In the genomic region with DNA sequence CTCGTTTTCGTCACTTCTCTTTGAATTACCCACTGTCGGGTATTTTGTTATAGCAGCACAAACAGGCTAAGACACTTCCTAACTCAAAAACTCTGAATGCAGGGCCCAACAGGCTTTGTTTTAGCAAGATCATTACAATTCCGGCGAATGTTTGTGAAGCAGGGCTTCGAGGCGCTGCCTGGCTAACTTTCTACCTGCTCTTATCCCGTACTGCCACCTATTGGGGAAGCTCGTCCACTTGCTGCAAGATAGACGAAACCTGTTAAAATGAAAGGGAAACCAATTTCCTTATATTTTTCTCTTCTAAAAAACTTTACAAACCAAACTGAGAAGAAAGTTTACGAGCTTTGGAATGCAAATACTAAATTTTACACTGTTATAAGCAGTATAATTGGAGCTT, we compare ENCODE assay signal across 8 mouse cellular contexts.
DNase-seq lines count a peak whose midpoint lies in the region; TF ChIP-seq lines count a peak whose summit lies in the region.

No protein-coding gene starts in this region.

- no peaks in the 10 kb centered on the region for H3K4me1 ChIP-seq in embryonic fibroblast, embryonic 13.5 days (ENCODE audit: control insufficient read depth, insufficient read depth, low read length)
- H3K4me1 ChIP-seq in lung, adult 2 months (ENCODE audit: control insufficient read depth, insufficient read depth, low read length) = no peaks in the 10 kb centered on the region

- peak; percentile 10 for DNase-seq in ovary, adult 18-20 months (ENCODE audit: low spot score)
- DNase-seq in ovary, postnatal 10 days (ENCODE audit: low spot score) = no peak
- DNase-seq in adrenal gland, adult (ENCODE audit: inconsistent age in 2 of 2, low spot score in 1 of 2) = peak; percentile 17 to 76
- peak; percentile 46 for DNase-seq in kidney, postnatal 14 days
- peak; percentile 19 for DNase-seq in lung, adult 2 months
- DNase-seq in spleen, adult 12 weeks (ENCODE audit: low spot score) = peak; percentile 6
- DNase-seq in cerebellum, adult 9-11 months = no peak

- H3K4me3 ChIP-seq in embryonic fibroblast, embryonic 13.5 days (ENCODE audit: insufficient read depth, low read length) = no peak overlapping the region
- H3K4me3 ChIP-seq in lung, adult 2 months (replicated peaks; ENCODE audit: extremely low read depth, low read depth, low read length) = no peak overlapping the region

- TF ChIP-seq CTCF in embryonic fibroblast, embryonic 13.5 days (IDR thresholded peaks at IDR 0.05; ENCODE audit: borderline replicate concordance, insufficient read depth, low read length) = peak; percentile 56
- peak; percentile 57 for TF ChIP-seq CTCF in lung, adult 2 months (IDR thresholded peaks at IDR 0.05; ENCODE audit: insufficient read depth, low read length)

- 38% methylated on average over 11 of the region's 11 CpGs for WGBS in lung, adult 2 months

- TF ChIP-seq POLR2A in embryonic fibroblast, embryonic 13.5 days (IDR thresholded peaks at IDR 0.05; ENCODE audit: low read depth, low read length) = no peak
- TF ChIP-seq POLR2A in lung, adult 2 months (IDR thresholded peaks at IDR 0.05; ENCODE audit: borderline replicate concordance, extremely low read depth, low read depth, low read length) = no peak

- H3K27ac ChIP-seq in embryonic fibroblast, embryonic 13.5 days (ENCODE audit: insufficient read depth, low read length) = no peak overlapping the region

Comparison
In these comparisons a context has a peak if more than half of its experiments do, and no peak if none do; other contexts are left out.
1. DNase-seq: peak in ovary, adult 18-20 months (single experiment), adrenal gland, adult (2 of 2), kidney, postnatal 14 days (single experiment), lung, adult 2 months (single experiment) and spleen, adult 12 weeks (single experiment); none in ovary, postnatal 10 days (single experiment) and cerebellum, adult 9-11 months (single experiment).